Mouse (Mus musculus) thymus, adult 2 months (tissue): ENCODE measurements at regions not wholly inside any gene's neighbourhood (a gene's known extent, or its start where the extent isn't known, plus 50 kb on each side); places are given as distances from the start of the nearest gene placed in this dataset.

ENCODE experiments used
- DNase-seq: peaks from one replicate; pipeline ENCODE4 v3.0.0; 2021
- H3K27ac ChIP-seq: fragments of 200-500 bp; 2 replicates; pipeline ENCODE4 v1.5.1; 2012; ENCODE audit warnings: low read length, control low read depth; ENCODE audit not compliant: control insufficient read depth, insufficient read depth
- H3K27me3 ChIP-seq: fragments of 200-500 bp; 2 replicates; pipeline ENCODE4 v1.6.1; 2012; ENCODE audit warnings: mild to moderate bottlenecking, low read length, moderate library complexity, mixed read lengths; ENCODE audit not compliant: control insufficient read depth, insufficient read depth
- H3K36me3 ChIP-seq: fragments of 200-500 bp; 2 replicates; pipeline ENCODE4 v1.6.1; 2012; ENCODE audit warnings: mild to moderate bottlenecking, low read length, moderate library complexity; ENCODE audit not compliant: control insufficient read depth, insufficient read depth
- H3K4me1 ChIP-seq: fragments of 200-500 bp; replicated peaks from 2 replicates; pipeline ENCODE4 v1.6.1; 2012; ENCODE audit warnings: low read length; ENCODE audit not compliant: control insufficient read depth, insufficient read depth
- H3K4me3 ChIP-seq: fragments of 200-500 bp; 2 replicates; pipeline ENCODE4 v1.5.1; 2012; ENCODE audit warnings: mild to moderate bottlenecking, low read length, control low read depth, moderate library complexity; ENCODE audit not compliant: control insufficient read depth, insufficient read depth
- CTCF ChIP-seq: fragments of 200-500 bp; IDR thresholded peaks from 2 replicates; pipeline ENCODE4 v1.5.1; 2012; ENCODE audit warnings: mild to moderate bottlenecking, control low read depth, low read length, moderate library complexity, borderline replicate concordance; ENCODE audit not compliant: control insufficient read depth, poor library complexity, insufficient read depth; ENCODE audit errors: extremely low read depth
- POLR2A ChIP-seq: fragments of 200-500 bp; IDR thresholded peaks from 2 replicates; pipeline ENCODE4 v1.6.1; 2012; ENCODE audit warnings: mild to moderate bottlenecking, low read length, control low read depth, moderate library complexity; ENCODE audit not compliant: control insufficient read depth, poor library complexity, insufficient read depth; ENCODE audit errors: extremely low read depth
- WGBS: fragments of 180-500 bp; shearing (Covaris S2); methylation state at CpG from one replicate; pipeline ENCODE4 v1.1.7; 2018; 5-methylcytosine and 5-hydroxymethylcytosine counted together

- DNase-seq = no peak
- Histone ChIP-seq H3K4me3 (no peak overlapping the region), H3K36me3 (no peaks in the 10 kb centered on the region), H3K27ac (no peak overlapping the region), H3K4me1 (no peaks in the 10 kb centered on the region), H3K27me3 (no peaks in the 10 kb centered on the region)
- 88% methylated on average over 4 of the region's 4 CpGs for WGBS
- TF ChIP-seq POLR2A = no peak
- no peak for TF ChIP-seq CTCF
Observed at GRCm38 (mm10) chr3:40076824-40077223, 454.3 kb upstream of the Intu start.

- H3K27me3 ChIP-seq = no peaks in the 10 kb centered on the region
- no peaks in the 10 kb centered on the region for H3K4me1 ChIP-seq
- H3K27ac ChIP-seq = no peak overlapping the region
- no peak for TF ChIP-seq POLR2A
- TF ChIP-seq CTCF = no peak
- H3K4me3 ChIP-seq = no peak overlapping the region
- no peak for DNase-seq
- WGBS = 91% methylated on average over 2 of the region's 2 CpGs
- H3K36me3 ChIP-seq = no peaks in the 10 kb centered on the region
Observed at GRCm38 (mm10) chr3:40085116-40085515, 446.0 kb upstream of the Intu start.

GRCm38 (mm10) chr3:40091773-40092343 is 439.2 kb upstream of the Intu start:
- Histone ChIP-seq H3K36me3 (no peaks in the 10 kb centered on the region), H3K4me3 (no peak overlapping the region), H3K27ac (no peak overlapping the region), H3K27me3 (no peaks in the 10 kb centered on the region), H3K4me1 (no peaks in the 10 kb centered on the region)
- 71% methylated on average over 13 of the region's 13 CpGs for WGBS
- no peak for DNase-seq
- no peak for TF ChIP-seq POLR2A
- no peak for TF ChIP-seq CTCF

GRCm38 (mm10) chr3:40092765-40093368 is 438.2 kb upstream of the Intu start:
- DNase-seq = no peak
- H3K27me3 ChIP-seq = no peaks in the 10 kb centered on the region
- WGBS = 90% methylated on average over 8 of the region's 8 CpGs
- TF ChIP-seq POLR2A (no peak), CTCF (no peak)
- no peak overlapping the region for H3K4me3 ChIP-seq
- no peaks in the 10 kb centered on the region for H3K4me1 ChIP-seq
- no peak overlapping the region for H3K27ac ChIP-seq
- H3K36me3 ChIP-seq = no peaks in the 10 kb centered on the region

- H3K27ac ChIP-seq = no peak overlapping the region
- DNase-seq = no peak
- H3K4me3 ChIP-seq = no peak overlapping the region
- TF ChIP-seq CTCF (no peak), POLR2A (no peak)
- H3K4me1 ChIP-seq = no peaks in the 10 kb centered on the region
- no peaks in the 10 kb centered on the region for H3K27me3 ChIP-seq
- no peaks in the 10 kb centered on the region for H3K36me3 ChIP-seq
- 86% methylated on average over 6 of the region's 6 CpGs for WGBS
Observed at GRCm38 (mm10) chr3:40094040-40094439, 437.0 kb upstream of the Intu start.

GRCm38 (mm10) chr3:40094701-40095100 is 436.4 kb upstream of the Intu start:
- TF ChIP-seq CTCF (no peak), POLR2A (no peak)
- Histone ChIP-seq H3K4me3 (no peak overlapping the region), H3K27me3 (no peaks in the 10 kb centered on the region), H3K36me3 (no peaks in the 10 kb centered on the region), H3K27ac (no peak overlapping the region), H3K4me1 (no peaks in the 10 kb centered on the region)
- no peak for DNase-seq

- no peak for DNase-seq
- no peak for TF ChIP-seq POLR2A
- TF ChIP-seq CTCF = no peak
- H3K4me1 ChIP-seq = no peaks in the 10 kb centered on the region
- H3K4me3 ChIP-seq = no peak overlapping the region
- WGBS = 68% methylated on average over 4 of the region's 4 CpGs
- no peaks in the 10 kb centered on the region for H3K27me3 ChIP-seq
- no peak overlapping the region for H3K27ac ChIP-seq
- no peaks in the 10 kb centered on the region for H3K36me3 ChIP-seq
Observed at GRCm38 (mm10) chr3:40102698-40103097, 428.4 kb upstream of the Intu start.
